Mouse (Mus musculus): ENCODE measurements around the gene Aqp8. TPM values are rescaled to one million over a fixed set of nuclear protein-coding genes. Genes with fewer than 3 reads are reported as not detected.

Gene Aqp8
- polyA plus RNA-seq, 1 experiment from 2014 or later, result 0.39 TPM

DNA sequence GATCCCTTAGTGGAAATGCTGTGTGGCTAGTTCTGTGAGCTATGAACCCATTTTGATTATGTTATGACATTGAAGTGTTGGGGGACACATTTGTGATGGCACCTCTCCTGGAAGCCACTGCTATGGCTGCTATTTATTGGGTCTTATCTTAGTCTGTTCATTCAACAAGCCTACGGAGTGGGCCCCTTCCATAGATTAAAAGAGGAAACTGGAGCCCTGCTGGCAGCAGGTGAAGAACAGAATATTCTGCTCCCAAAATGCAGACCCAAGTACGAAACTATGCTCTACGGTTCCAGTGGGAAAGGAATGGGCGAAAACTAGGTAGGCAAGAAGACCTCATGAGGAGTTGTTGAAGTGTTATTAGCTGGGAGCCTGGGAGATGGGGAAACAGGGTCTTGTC is 3.8 kb upstream of the Aqp8 start:
- ATAC-seq (ENCODE audit: insufficient number of reproducible peaks, low FRiP score, low TSS enrichment, low read depth) (no peak), DNase-seq (ENCODE audit: low spot score) (no peak)
- no peaks in the 10 kb centered on the region for H3K9me3 ChIP-seq (ENCODE audit: control insufficient read depth, low read length)
- no peaks in the 10 kb centered on the region for H3K4me1 ChIP-seq (ENCODE audit: control insufficient read depth, insufficient read depth, low read length)
- H3K27ac ChIP-seq (replicated peaks; ENCODE audit: low read depth, low read length), result no peak overlapping the region
- WGBS, result 86% methylated on average over 4 of the region's 4 CpGs
- no peak overlapping the region for H3K9ac ChIP-seq (ENCODE audit: low read length)
- H3K4me3 ChIP-seq (ENCODE audit: low read depth, low read length), result no peak overlapping the region
- H3K36me3 ChIP-seq (ENCODE audit: control insufficient read depth, insufficient read depth, low read length), result no peaks in the 10 kb centered on the region
- no peak overlapping the region for H3K4me2 ChIP-seq (ENCODE audit: low read depth, severe bottlenecking)
- H3K27me3 ChIP-seq (ENCODE audit: control insufficient read depth, insufficient read depth, low read length), result no peaks in the 10 kb centered on the region

DNA sequence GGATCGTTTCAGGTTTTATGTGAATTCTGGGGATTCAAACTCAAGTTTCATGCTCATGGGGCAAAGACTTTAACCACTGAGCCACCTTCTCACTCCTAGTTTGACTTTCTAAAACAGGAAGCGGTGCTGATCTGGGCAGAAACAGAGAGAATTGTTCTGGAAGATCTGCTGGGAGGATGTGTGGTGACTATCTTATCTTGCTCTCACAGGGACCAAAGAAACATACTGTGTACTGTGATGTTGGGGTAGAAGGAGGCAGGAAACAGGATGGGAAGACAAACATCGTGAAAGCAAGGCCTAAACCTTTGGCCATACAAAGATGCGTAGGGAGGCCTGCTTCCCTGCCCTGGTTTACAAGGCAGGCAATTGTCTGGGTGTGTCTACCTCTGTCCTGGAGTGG is 2.8 kb upstream of the Aqp8 start:
- Histone ChIP-seq H3K9ac (ENCODE audit: low read length) (no peak overlapping the region), H3K4me1 (ENCODE audit: control insufficient read depth, insufficient read depth, low read length) (no peaks in the 10 kb centered on the region), H3K9me3 (ENCODE audit: control insufficient read depth, low read length) (no peaks in the 10 kb centered on the region), H3K36me3 (ENCODE audit: control insufficient read depth, insufficient read depth, low read length) (no peaks in the 10 kb centered on the region), H3K4me2 (ENCODE audit: low read depth, severe bottlenecking) (no peak overlapping the region), H3K27me3 (ENCODE audit: control insufficient read depth, insufficient read depth, low read length) (no peaks in the 10 kb centered on the region), H3K27ac (replicated peaks; ENCODE audit: low read depth, low read length) (no peak overlapping the region), H3K4me3 (ENCODE audit: low read depth, low read length) (no peak overlapping the region)
- DNase-seq (ENCODE audit: low spot score), result no peak
- ATAC-seq (ENCODE audit: insufficient number of reproducible peaks, low FRiP score, low TSS enrichment, low read depth), result no peak
- WGBS, result 81% methylated on average over 4 of the region's 4 CpGs

- no peak overlapping the region for H3K9ac ChIP-seq (ENCODE audit: low read length)
- H3K4me1 ChIP-seq (ENCODE audit: control insufficient read depth, insufficient read depth, low read length), result no peaks in the 10 kb centered on the region
- no peak overlapping the region for H3K4me2 ChIP-seq (ENCODE audit: low read depth, severe bottlenecking)
- H3K27ac ChIP-seq (replicated peaks; ENCODE audit: low read depth, low read length), result no peak overlapping the region
- 87% methylated on average over 4 of the region's 4 CpGs for WGBS
- no peaks in the 10 kb centered on the region for H3K9me3 ChIP-seq (ENCODE audit: control insufficient read depth, low read length)
- DNase-seq (ENCODE audit: low spot score) (no peak), ATAC-seq (ENCODE audit: insufficient number of reproducible peaks, low FRiP score, low TSS enrichment, low read depth) (no peak)
- H3K36me3 ChIP-seq (ENCODE audit: control insufficient read depth, insufficient read depth, low read length), result no peaks in the 10 kb centered on the region
- no peaks in the 10 kb centered on the region for H3K27me3 ChIP-seq (ENCODE audit: control insufficient read depth, insufficient read depth, low read length)
- H3K4me3 ChIP-seq (ENCODE audit: low read depth, low read length), result no peak overlapping the region
Observed at GRCm38 (mm10) chr7:123461316-123461715, 775 bp upstream of the Aqp8 start.

DNA sequence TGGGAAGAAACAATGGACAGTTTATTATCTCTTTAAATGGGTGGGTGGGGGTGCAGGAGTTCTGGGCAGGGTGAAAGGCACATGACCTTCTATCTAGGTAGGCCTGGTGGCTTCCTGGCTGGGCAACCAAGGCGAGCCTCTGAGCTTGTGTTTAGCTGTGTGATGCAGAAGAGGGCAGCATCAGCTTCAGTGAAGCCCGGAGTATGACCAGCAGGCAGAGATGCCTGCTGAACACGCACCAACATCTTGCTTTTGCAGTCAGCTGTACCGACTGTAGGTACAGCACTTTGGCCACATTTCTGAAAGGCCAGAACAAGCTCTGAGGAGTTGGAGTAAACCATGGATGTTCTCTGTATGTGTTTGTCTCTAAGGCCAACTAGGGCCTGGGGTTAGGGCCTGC is 1.5 kb downstream of the Aqp8 start:
- Histone ChIP-seq H3K36me3 (ENCODE audit: control insufficient read depth, insufficient read depth, low read length) (no peaks in the 10 kb centered on the region), H3K4me1 (ENCODE audit: control insufficient read depth, insufficient read depth, low read length) (no peaks in the 10 kb centered on the region), H3K27me3 (ENCODE audit: control insufficient read depth, insufficient read depth, low read length) (no peaks in the 10 kb centered on the region), H3K9ac (ENCODE audit: low read length) (no peak overlapping the region), H3K4me3 (ENCODE audit: low read depth, low read length) (no peak overlapping the region), H3K27ac (replicated peaks; ENCODE audit: low read depth, low read length) (no peak overlapping the region), H3K4me2 (ENCODE audit: low read depth, severe bottlenecking) (no peak overlapping the region), H3K9me3 (ENCODE audit: control insufficient read depth, low read length) (no peaks in the 10 kb centered on the region)
- 75% methylated on average over 4 of the region's 4 CpGs for WGBS
- DNase-seq (ENCODE audit: low spot score), result no peak
- ATAC-seq (ENCODE audit: insufficient number of reproducible peaks, low FRiP score, low TSS enrichment, low read depth), result no peak

DNA sequence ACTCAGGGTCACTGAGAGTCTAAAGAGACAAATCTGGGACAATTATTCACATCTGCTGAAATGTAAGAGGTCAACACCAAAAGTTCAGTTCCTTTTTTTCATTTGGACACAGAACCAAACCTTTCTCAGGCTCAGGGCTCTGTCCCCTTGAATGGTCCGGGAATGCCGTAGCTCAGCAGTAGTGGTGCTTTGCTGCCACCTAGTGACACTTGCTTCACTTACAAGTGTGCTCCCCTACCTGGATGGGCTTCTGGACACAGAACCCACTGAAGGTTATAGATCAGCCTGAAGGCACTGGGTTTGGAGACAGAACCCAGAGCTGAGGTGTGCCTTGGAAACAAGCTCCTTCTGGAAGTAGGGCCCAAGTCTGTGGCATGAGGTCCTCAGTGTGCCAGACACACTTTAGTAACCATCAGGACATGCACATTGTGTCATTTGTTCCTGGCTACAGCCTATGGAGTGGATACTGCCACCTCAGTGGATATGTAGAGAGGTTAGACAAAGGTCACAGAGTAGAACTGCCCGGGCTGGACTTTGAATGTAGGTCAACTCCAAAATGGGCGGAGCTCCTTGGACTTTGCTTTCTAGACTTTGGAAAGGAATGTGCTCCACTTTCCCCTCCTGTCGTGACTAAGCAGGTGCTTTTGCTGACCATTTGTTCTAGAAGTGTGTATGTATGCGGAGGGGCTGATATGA is 3.7 kb downstream of the Aqp8 start:
- Histone ChIP-seq H3K9ac (ENCODE audit: low read length) (no peak overlapping the region), H3K36me3 (ENCODE audit: control insufficient read depth, insufficient read depth, low read length) (no peaks in the 10 kb centered on the region), H3K27ac (replicated peaks; ENCODE audit: low read depth, low read length) (no peak overlapping the region), H3K27me3 (ENCODE audit: control insufficient read depth, insufficient read depth, low read length) (no peaks in the 10 kb centered on the region), H3K4me1 (ENCODE audit: control insufficient read depth, insufficient read depth, low read length) (no peaks in the 10 kb centered on the region), H3K4me2 (ENCODE audit: low read depth, severe bottlenecking) (no peak overlapping the region), H3K9me3 (ENCODE audit: control insufficient read depth, low read length) (no peaks in the 10 kb centered on the region), H3K4me3 (ENCODE audit: low read depth, low read length) (no peak overlapping the region)
- WGBS, result 37% methylated on average over 6 of the region's 6 CpGs
- ATAC-seq (ENCODE audit: insufficient number of reproducible peaks, low FRiP score, low TSS enrichment, low read depth) (peak; percentile 57), DNase-seq (ENCODE audit: low spot score) (peak; percentile 90)

- no peak for DNase-seq (ENCODE audit: low spot score)
- 92% methylated on average over 1 of the region's 1 CpGs for WGBS
- Histone ChIP-seq H3K4me2 (ENCODE audit: low read depth, severe bottlenecking) (no peak overlapping the region), H3K27me3 (ENCODE audit: control insufficient read depth, insufficient read depth, low read length) (no peaks in the 10 kb centered on the region), H3K36me3 (ENCODE audit: control insufficient read depth, insufficient read depth, low read length) (no peaks in the 10 kb centered on the region), H3K27ac (replicated peaks; ENCODE audit: low read depth, low read length) (no peak overlapping the region), H3K4me3 (ENCODE audit: low read depth, low read length) (no peak overlapping the region), H3K4me1 (ENCODE audit: control insufficient read depth, insufficient read depth, low read length) (no peaks in the 10 kb centered on the region), H3K9ac (ENCODE audit: low read length) (no peak overlapping the region), H3K9me3 (ENCODE audit: control insufficient read depth, low read length) (no peaks in the 10 kb centered on the region)
- ATAC-seq (ENCODE audit: insufficient number of reproducible peaks, low FRiP score, low TSS enrichment, low read depth), result no peak
Observed at GRCm38 (mm10) chr7:123467961-123468360, 5.9 kb downstream of the Aqp8 start.

GRCm38 (mm10) chr7:123487703-123488102 is 25.6 kb downstream of the Aqp8 start:
- Histone ChIP-seq H3K27me3 (ENCODE audit: control insufficient read depth, insufficient read depth, low read length) (no peaks in the 10 kb centered on the region), H3K9ac (ENCODE audit: low read length) (no peak overlapping the region), H3K4me3 (ENCODE audit: low read depth, low read length) (no peak overlapping the region), H3K4me2 (ENCODE audit: low read depth, severe bottlenecking) (no peak overlapping the region), H3K9me3 (ENCODE audit: control insufficient read depth, low read length) (no peaks in the 10 kb centered on the region), H3K36me3 (ENCODE audit: control insufficient read depth, insufficient read depth, low read length) (no peaks in the 10 kb centered on the region), H3K27ac (replicated peaks; ENCODE audit: low read depth, low read length) (no peak overlapping the region), H3K4me1 (ENCODE audit: control insufficient read depth, insufficient read depth, low read length) (no peaks in the 10 kb centered on the region)
- 85% methylated on average over 5 of the region's 5 CpGs for WGBS
- ATAC-seq (ENCODE audit: insufficient number of reproducible peaks, low FRiP score, low TSS enrichment, low read depth), result no peak
- no peak for DNase-seq (ENCODE audit: low spot score)

GRCm38 (mm10) chr7:123499481-123500238 is 37.6 kb downstream of the Aqp8 start:
- Histone ChIP-seq H3K4me3 (ENCODE audit: low read depth, low read length) (peak overlapping the region; percentile 58), H3K27me3 (ENCODE audit: control insufficient read depth, insufficient read depth, low read length) (no peaks in the 10 kb centered on the region), H3K9ac (ENCODE audit: low read length) (peak overlapping the region; percentile 72), H3K4me2 (ENCODE audit: low read depth, severe bottlenecking) (peak overlapping the region; percentile 89), H3K36me3 (ENCODE audit: control insufficient read depth, insufficient read depth, low read length) (no peaks in the 10 kb centered on the region), H3K27ac (replicated peaks; ENCODE audit: low read depth, low read length) (no peak overlapping the region), H3K4me1 (ENCODE audit: control insufficient read depth, insufficient read depth, low read length) (no peaks in the 10 kb centered on the region), H3K9me3 (ENCODE audit: control insufficient read depth, low read length) (no peaks in the 10 kb centered on the region)
- ATAC-seq (ENCODE audit: insufficient number of reproducible peaks, low FRiP score, low TSS enrichment, low read depth) (no peak), DNase-seq (ENCODE audit: low spot score) (peak; percentile 23)
- 45% methylated on average over 19 of the region's 19 CpGs for WGBS
